Mouse (Mus musculus) subcutaneous adipose tissue, adult 2 months (tissue): Measurements from ENCODE around the gene Il18rap. TPM values are rescaled to one million over a fixed set of nuclear protein-coding genes. Genes with fewer than 3 reads are reported as not detected.

Source experiments
- polyA plus RNA-seq: library from polyadenylated mRNA; depleted of rRNA; stranded (reverse); fragments of >200 nt; gene quantifications from 2 replicates; pipeline ENCODE4 v1.2.3, GENCODE M21; 2012; ENCODE audit warnings: low replicate concordance; rRNA removed

The Il18rap gene
- 0.32 and 0.76 TPM in 2 replicates for polyA plus RNA-seq

DNA sequence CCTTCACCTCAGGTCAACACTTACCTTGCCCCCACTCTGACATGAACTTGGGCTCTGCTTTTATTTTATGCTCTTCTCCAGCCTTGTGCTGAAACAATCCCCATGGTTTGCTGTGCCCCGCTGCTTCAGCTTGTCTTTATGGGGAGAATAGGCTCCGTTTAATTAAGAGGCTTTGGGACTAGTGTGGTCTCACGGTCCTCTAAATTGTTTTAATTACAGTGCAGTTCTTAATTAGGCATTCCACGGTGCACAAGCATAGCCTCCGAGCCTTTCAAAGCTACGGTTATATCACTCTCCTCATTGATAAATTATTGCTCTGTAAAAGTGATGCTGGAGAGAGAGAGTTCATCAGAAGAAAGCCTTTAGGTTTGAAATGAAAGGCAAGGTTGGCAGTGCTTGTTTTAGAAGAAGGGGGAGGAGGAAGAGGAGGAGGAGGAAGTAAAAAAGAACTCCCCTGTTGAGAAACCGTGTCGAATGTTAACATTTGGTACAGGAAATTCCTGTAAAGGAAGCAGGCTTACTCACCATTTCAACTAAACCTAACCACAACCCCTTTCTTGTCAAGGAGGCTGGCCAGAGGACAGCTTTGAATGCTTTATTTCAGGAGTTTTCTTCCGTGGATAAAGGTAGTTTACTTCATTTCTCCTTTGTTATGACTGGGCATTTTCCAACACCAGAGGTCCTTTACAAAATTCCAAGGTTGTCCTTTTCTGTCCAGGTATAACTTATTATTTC is at the start of gene Il18rap:
Gene Il18rap, plus strand, starts transcription at position 512 of the 735 bp plus-strand sequence.

GRCm38 (mm10) chr1:40465477-40466430 is 49.4 kb upstream of the Il18rap start, which contains the start of gene Il18r1:
TSS of gene Il18r1 (plus strand) at chr1:40465552.

GRCm38 (mm10) chr1:40579784-40580183 is 64.6 kb downstream of the Il18rap start, which contains the start of gene Slc9a4:
TSS of gene Slc9a4 (plus strand) at chr1:40580081.

Other genes with a start within 250 kb of the Il18rap start
- 5.8 and 11.4 TPM in 2 replicates for gene Il1rl2, start 190.8 kb upstream of the Il18rap start, polyA plus RNA-seq
- 1.2 and 1.9 TPM in 2 replicates for gene Il1rl1, start 85.8 kb upstream of the Il18rap start, polyA plus RNA-seq
- 0.56 and 1.0 TPM in 2 replicates for gene Il18r1, start 49.8 kb upstream of the Il18rap start, polyA plus RNA-seq
- gene Slc9a4, start 64.7 kb downstream of the Il18rap start, polyA plus RNA-seq = 0.17 and 0.19 TPM in 2 replicates
- 0.32 and 0.53 TPM in 2 replicates for gene Slc9a2, start 165.2 kb downstream of the Il18rap start, polyA plus RNA-seq